9 mouse cellular contexts compared by ENCODE assay signal in the genomic region with DNA sequence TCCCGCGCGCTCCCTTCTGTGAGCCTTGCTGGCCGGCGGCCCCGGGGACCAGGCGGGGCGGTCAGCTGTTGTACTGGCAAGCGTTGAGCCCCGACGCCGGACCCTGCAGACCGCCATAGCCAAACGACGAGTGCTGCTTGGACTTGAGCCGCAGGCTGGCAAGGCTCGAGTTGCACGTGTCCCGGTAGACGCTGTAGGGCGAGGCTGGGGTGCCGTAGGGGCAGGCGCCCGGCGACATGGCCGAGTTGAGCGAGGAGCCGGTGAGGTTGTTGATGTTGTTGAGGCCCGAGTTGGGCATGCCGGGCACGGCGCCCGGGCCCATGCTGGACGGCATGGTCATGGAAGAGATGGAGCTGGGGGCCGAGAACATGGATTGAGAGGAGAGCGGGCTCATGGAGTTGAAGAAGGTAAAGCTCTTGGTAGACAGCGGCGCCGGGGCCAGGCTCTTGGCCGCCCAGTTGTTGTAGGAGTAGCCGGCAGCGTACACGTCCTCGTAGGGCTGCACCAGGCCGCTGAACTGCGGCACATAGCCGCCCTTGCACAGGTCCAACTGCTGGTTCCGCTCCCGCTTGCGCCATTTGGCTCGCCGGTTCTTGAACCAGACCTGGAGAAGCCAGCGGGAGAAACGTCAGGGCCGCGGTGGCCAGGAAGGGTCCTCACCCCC. TPM values are rescaled to one million over a fixed set of nuclear protein-coding genes. Genes with fewer than 3 reads are reported as not detected.
DNase-seq lines count a peak whose midpoint lies in the region; ATAC-seq and TF ChIP-seq lines count a peak whose summit lies in the region.
"Had no signal": no experiment of that assay in that cellular context is flagged by ENCODE, and none has a peak within 500 bp of the region (broad histone marks: within the 10 kb centered on the region; RNA-seq: fewer than 3 reads in every experiment).

No protein-coding gene starts in this region.

- H3K9me3 ChIP-seq in forebrain, embryonic 11.5 days (ENCODE audit: control insufficient read depth, low read length): no peaks in the 10 kb centered on the region
- H3K9me3 ChIP-seq in forebrain, embryonic 13.5 days (replicated peaks): no peaks in the 10 kb centered on the region
- H3K9me3 ChIP-seq in midbrain, embryonic 11.5 days (ENCODE audit: control insufficient read depth, low read length): no peaks in the 10 kb centered on the region
- no peaks in the 10 kb centered on the region for H3K9me3 ChIP-seq in midbrain, postnatal 0 days (ENCODE audit: low read length)
- H3K9me3 ChIP-seq in hindbrain, postnatal 0 days (ENCODE audit: low read length): no peaks in the 10 kb centered on the region
- no peaks in the 10 kb centered on the region for H3K9me3 ChIP-seq in stomach, embryonic 15.5 days

- H3K4me1 ChIP-seq in forebrain, embryonic 11.5 days (replicated peaks; ENCODE audit: control insufficient read depth, insufficient read depth, low read length): peaks cover 11% of the 10 kb centered on the region; the same call in 1 of the 2 replicates
- H3K4me1 ChIP-seq in forebrain, embryonic 13.5 days: peaks cover 24% of the 10 kb centered on the region
- H3K4me1 ChIP-seq in midbrain, embryonic 11.5 days (ENCODE audit: control insufficient read depth, insufficient read depth, low read length): peaks cover 15% of the 10 kb centered on the region
- no peaks in the 10 kb centered on the region; the same call in 1 of the 2 replicates for H3K4me1 ChIP-seq in midbrain, postnatal 0 days (ENCODE audit: insufficient read depth, low read length)
- no peaks in the 10 kb centered on the region for H3K4me1 ChIP-seq in hindbrain, postnatal 0 days (ENCODE audit: insufficient read depth, low read length)
- H3K4me1 ChIP-seq in stomach, embryonic 15.5 days: peaks cover 32% of the 10 kb centered on the region

- peaks cover 73% of the 10 kb centered on the region for H3K27me3 ChIP-seq in forebrain, embryonic 11.5 days (ENCODE audit: control insufficient read depth, insufficient read depth, low read length)
- peaks cover 94% of the 10 kb centered on the region for H3K27me3 ChIP-seq in forebrain, embryonic 13.5 days
- H3K27me3 ChIP-seq in midbrain, embryonic 11.5 days (ENCODE audit: control insufficient read depth, insufficient read depth, low read length): peaks cover 86% of the 10 kb centered on the region
- peaks cover 64% of the 10 kb centered on the region for H3K27me3 ChIP-seq in midbrain, postnatal 0 days (ENCODE audit: insufficient read depth, low read length)
- H3K27me3 ChIP-seq in hindbrain, postnatal 0 days (ENCODE audit: insufficient read depth, low read length): peaks cover 64% of the 10 kb centered on the region
- peaks cover 35% of the 10 kb centered on the region for H3K27me3 ChIP-seq in stomach, embryonic 15.5 days (replicated peaks)

- no peak overlapping the region for H3K4me3 ChIP-seq in forebrain, embryonic 11.5 days (ENCODE audit: low read depth, low read length)
- no peak overlapping the region for H3K4me3 ChIP-seq in forebrain, embryonic 13.5 days
- 0 out of 2 replicates have a peak overlapping the region, but pooled peaks have one; percentile 2 for H3K4me3 ChIP-seq in midbrain, embryonic 11.5 days (ENCODE audit: low read depth, low read length)
- no peak overlapping the region for H3K4me3 ChIP-seq in midbrain, postnatal 0 days (ENCODE audit: low read depth, low read length)
- H3K4me3 ChIP-seq in hindbrain, postnatal 0 days (ENCODE audit: low read length): no peak overlapping the region
- H3K4me3 ChIP-seq in stomach, embryonic 15.5 days (replicated peaks): peak overlapping the region; percentile 36
- H3K4me3 ChIP-seq: megakaryocyte, embryonic 14.5 days had no signal

- H3K27ac ChIP-seq in forebrain, embryonic 11.5 days (ENCODE audit: low read depth, low read length): no peak overlapping the region
- no peak overlapping the region for H3K27ac ChIP-seq in forebrain, embryonic 13.5 days
- no peak overlapping the region for H3K27ac ChIP-seq in midbrain, embryonic 11.5 days (ENCODE audit: low read depth, low read length)
- H3K27ac ChIP-seq in midbrain, postnatal 0 days (ENCODE audit: low read depth, low read length): no peak overlapping the region
- no peak overlapping the region for H3K27ac ChIP-seq in hindbrain, postnatal 0 days
- H3K27ac ChIP-seq in stomach, embryonic 15.5 days: peak overlapping the region; percentile 55

- no peak overlapping the region for H3K4me2 ChIP-seq in forebrain, embryonic 11.5 days (ENCODE audit: low read depth, low read length, severe bottlenecking)
- no peak overlapping the region for H3K4me2 ChIP-seq in forebrain, embryonic 13.5 days
- H3K4me2 ChIP-seq in midbrain, embryonic 11.5 days: no peak overlapping the region
- H3K4me2 ChIP-seq in midbrain, postnatal 0 days (ENCODE audit: low read depth, low read length, poor library complexity, severe bottlenecking): no peak overlapping the region
- no peak overlapping the region for H3K4me2 ChIP-seq in hindbrain, postnatal 0 days (ENCODE audit: low read depth, low read length)
- peak overlapping the region; percentile 54 for H3K4me2 ChIP-seq in stomach, embryonic 15.5 days

- under 1% methylated on average over 55 of the region's 56 CpGs for WGBS in forebrain, embryonic 11.5 days
- WGBS in forebrain, embryonic 13.5 days: under 1% methylated on average over 56 of the region's 56 CpGs
- under 1% methylated on average over 56 of the region's 56 CpGs for WGBS in midbrain, embryonic 11.5 days
- WGBS in midbrain, postnatal 0 days: 2% methylated on average over 56 of the region's 56 CpGs
- 1% methylated on average over 56 of the region's 56 CpGs for WGBS in hindbrain, postnatal 0 days
- WGBS in stomach, embryonic 15.5 days: 13% methylated on average over 56 of the region's 56 CpGs

- no peak overlapping the region for H3K9ac ChIP-seq in forebrain, embryonic 11.5 days (ENCODE audit: low read length)
- H3K9ac ChIP-seq in forebrain, embryonic 13.5 days: no peak overlapping the region
- H3K9ac ChIP-seq in midbrain, embryonic 11.5 days (ENCODE audit: low read length): no peak overlapping the region
- H3K9ac ChIP-seq in midbrain, postnatal 0 days (replicated peaks; ENCODE audit: low read length, poor library complexity, severe bottlenecking): no peak overlapping the region
- no peak overlapping the region for H3K9ac ChIP-seq in hindbrain, postnatal 0 days (replicated peaks; ENCODE audit: low read length)
- H3K9ac ChIP-seq in stomach, embryonic 15.5 days: peak overlapping the region; percentile 33; the same call in 1 of the 2 replicates

- DNase-seq in forebrain, embryonic 11.5 days (ENCODE audit: low spot score): peak; percentile 71
- DNase-seq in midbrain, embryonic 11.5 days (ENCODE audit: low spot score, missing footprints): peak; percentile 96
- no peak for DNase-seq in midbrain, postnatal 0 days (ENCODE audit: low spot score)
- DNase-seq in hindbrain, postnatal 0 days (ENCODE audit: low spot score): no peak
- no peak for DNase-seq in cerebellum, postnatal 36 days
- DNase-seq in T-cell, adult 2 months (ENCODE audit: low spot score): no peak

- TF ChIP-seq CTCF in midbrain, postnatal 0 days (IDR thresholded peaks at IDR 0.05): no peak
- TF ChIP-seq CTCF in hindbrain, postnatal 0 days (IDR thresholded peaks at IDR 0.05; ENCODE audit: low read depth): no peak

- no peaks in the 10 kb centered on the region for H3K36me3 ChIP-seq in forebrain, embryonic 11.5 days (ENCODE audit: control insufficient read depth, insufficient read depth, low read length)
- no peaks in the 10 kb centered on the region for H3K36me3 ChIP-seq in forebrain, embryonic 13.5 days (ENCODE audit: poor library complexity, severe bottlenecking)
- H3K36me3 ChIP-seq in midbrain, embryonic 11.5 days (ENCODE audit: control insufficient read depth, insufficient read depth, low read length): no peaks in the 10 kb centered on the region
- H3K36me3 ChIP-seq in midbrain, postnatal 0 days (ENCODE audit: insufficient read depth, low read length): no peaks in the 10 kb centered on the region
- no peaks in the 10 kb centered on the region for H3K36me3 ChIP-seq in hindbrain, postnatal 0 days (ENCODE audit: insufficient read depth, low read length)
- no peaks in the 10 kb centered on the region for H3K36me3 ChIP-seq in stomach, embryonic 15.5 days

- no peak for ATAC-seq in forebrain, embryonic 11.5 days (replicated peaks; ENCODE audit: low FRiP score)
- no peak for ATAC-seq in forebrain, embryonic 13.5 days
- 0 out of 2 replicates have a peak, but pooled peaks have one; percentile 19 for ATAC-seq in midbrain, embryonic 11.5 days (ENCODE audit: low FRiP score)
- ATAC-seq in midbrain, postnatal 0 days (ENCODE audit: low FRiP score): no peak
- peak; percentile 16; the same call in 1 of the 2 replicates for ATAC-seq in hindbrain, postnatal 0 days
- ATAC-seq in stomach, embryonic 15.5 days (ENCODE audit: insufficient read depth, low FRiP score, low read depth): no peak

RNA-seq across cellular contexts. Expression of a gene that starts 9.9 kb away (rescaled TPM):
- polyA plus RNA-seq in forebrain, embryonic 11.5 days (2014; fragmentation: Nextera tagmentation; extraction: Ambion mirVana): 0.76 and 0.99 TPM in 2 replicates
- not detected in 2 replicates for polyA plus RNA-seq in forebrain, embryonic 13.5 days (2015; fragmentation: Nextera tagmentation; extraction: Ambion mirVana)
- 0.25 and 0.88 TPM in 2 replicates for polyA plus RNA-seq in midbrain, embryonic 11.5 days (2014; fragmentation: Nextera tagmentation; extraction: Ambion mirVana)
- 1.9 and 3.3 TPM in 2 replicates for total RNA-seq in midbrain, postnatal 0 days (2014; rRNA removed)
- polyA plus RNA-seq in midbrain, postnatal 0 days (2015; fragmentation: Nextera tagmentation; extraction: Ambion mirVana): 2.2 and 2.7 TPM in 2 replicates
- 0.63 TPM in 1 of 2 replicates, not detected in the other for total RNA-seq in hindbrain, postnatal 0 days (2014; rRNA removed)
- polyA plus RNA-seq in hindbrain, postnatal 0 days (2015; fragmentation: Nextera tagmentation; extraction: Ambion mirVana): not detected in 2 replicates
- 138 and 168 TPM in 2 replicates for polyA plus RNA-seq in stomach, embryonic 15.5 days (2015; fragmentation: Nextera tagmentation; extraction: Ambion mirVana)

RNA-seq across cellular contexts. Expression of a gene that starts 41.8 kb away (rescaled TPM):
- polyA plus RNA-seq in forebrain, embryonic 11.5 days (2014; fragmentation: Nextera tagmentation; extraction: Ambion mirVana): not detected in 2 replicates
- polyA plus RNA-seq in forebrain, embryonic 13.5 days (2015; fragmentation: Nextera tagmentation; extraction: Ambion mirVana): 0.17 TPM in 1 of 2 replicates, not detected in the other
- polyA plus RNA-seq in midbrain, embryonic 11.5 days (2014; fragmentation: Nextera tagmentation; extraction: Ambion mirVana): not detected in 2 replicates
- not detected in 2 replicates for total RNA-seq in midbrain, postnatal 0 days (2014; rRNA removed)
- 0.29 and 0.30 TPM in 2 replicates for polyA plus RNA-seq in midbrain, postnatal 0 days (2015; fragmentation: Nextera tagmentation; extraction: Ambion mirVana)
- not detected in 2 replicates for total RNA-seq in hindbrain, postnatal 0 days (2014; rRNA removed)
- polyA plus RNA-seq in hindbrain, postnatal 0 days (2015; fragmentation: Nextera tagmentation; extraction: Ambion mirVana): 0.26 and 0.43 TPM in 2 replicates
- 0.10 TPM in 1 of 2 replicates, not detected in the other for polyA plus RNA-seq in stomach, embryonic 15.5 days (2015; fragmentation: Nextera tagmentation; extraction: Ambion mirVana)

Comparison
In these comparisons a context has a peak if more than half of its experiments do, and no peak if none do; other contexts are left out.
1. ATAC-seq: peak in midbrain, embryonic 11.5 days (single experiment) and hindbrain, postnatal 0 days (single experiment); none in forebrain, embryonic 11.5 days (single experiment), forebrain, embryonic 13.5 days (single experiment), midbrain, postnatal 0 days (single experiment) and stomach, embryonic 15.5 days (single experiment).
2. DNase-seq: peak in forebrain, embryonic 11.5 days (single experiment) and midbrain, embryonic 11.5 days (single experiment); none in midbrain, postnatal 0 days (single experiment), hindbrain, postnatal 0 days (single experiment), cerebellum, postnatal 36 days (0 of 2) and T-cell, adult 2 months (single experiment).
3. H3K4me3 ChIP-seq: peak in midbrain, embryonic 11.5 days (single experiment) and stomach, embryonic 15.5 days (single experiment); none in forebrain, embryonic 11.5 days (single experiment), forebrain, embryonic 13.5 days (single experiment), midbrain, postnatal 0 days (single experiment) and hindbrain, postnatal 0 days (single experiment).
4. RNA of a gene that starts 9.9 kb away (polyA plus RNA-seq): 138 to 168 TPM in stomach, embryonic 15.5 days; 2.2 to 2.7 TPM in midbrain, postnatal 0 days, 0.76 to 0.99 TPM in forebrain, embryonic 11.5 days, 0.25 to 0.88 TPM in midbrain, embryonic 11.5 days, not detected in forebrain, embryonic 13.5 days and not detected in hindbrain, postnatal 0 days; every median in the first group is over 10 times any median in the second.